Mouse (Mus musculus): ENCODE results near the gene Gm10961.
A peak's percentile ranks its signal among the peaks of the same experiment; 100 is the strongest.
"Not testable (repeated sequence)": the region's sequence is repeated elsewhere in the genome, so short reads cannot be mapped to it uniquely, and the experiment has no call there.

Gene Gm10961

DNA sequence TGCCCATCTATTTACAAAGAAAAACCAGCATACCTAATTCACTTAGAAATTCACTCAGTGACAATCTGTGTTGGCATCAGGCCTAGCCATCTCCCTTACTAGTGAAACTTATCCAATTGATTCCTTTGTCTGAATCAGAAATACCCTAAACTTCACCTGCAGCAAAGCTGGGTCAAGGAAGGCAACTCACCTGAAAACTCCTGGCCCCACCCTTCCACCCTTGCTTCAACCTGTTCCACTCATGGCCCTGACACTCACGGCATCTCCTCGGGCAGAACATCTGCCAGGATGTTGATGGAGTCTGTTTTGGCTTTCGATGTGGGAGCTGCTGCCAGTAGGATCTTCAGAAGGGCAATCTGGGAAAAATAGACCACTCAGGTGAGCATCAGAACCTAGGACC is 13.3 kb upstream of the Gm10961 start:
- no peak for DNase-seq (ENCODE audit: low read depth)

- no peak for DNase-seq (ENCODE audit: low read depth)
Observed at GRCm38 (mm10) chr3:107619911-107620310, 11.2 kb upstream of the Gm10961 start.

GRCm38 (mm10) chr3:107621286-107622075 is 9.6 kb upstream of the Gm10961 start:
- DNase-seq (ENCODE audit: low read depth), result no peak

DNA sequence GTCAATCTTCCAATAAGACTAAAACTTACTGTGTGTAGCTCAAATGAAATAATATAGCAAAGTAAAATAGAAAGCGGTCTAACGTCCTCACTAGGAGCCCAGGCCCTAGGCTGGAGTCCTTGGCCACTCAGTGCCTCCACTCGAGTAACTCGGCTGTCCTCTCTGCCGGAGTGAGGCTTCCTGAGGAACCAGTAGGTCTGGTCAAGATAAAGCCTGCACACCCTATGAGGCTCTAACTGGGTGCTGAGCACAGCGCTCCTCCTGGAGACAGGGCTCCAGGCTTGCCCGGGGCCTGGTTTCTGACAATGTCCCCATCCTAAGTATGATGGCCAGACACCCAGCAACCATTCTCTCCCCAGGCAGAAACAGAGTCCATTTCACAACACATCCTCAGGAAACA is 8.6 kb upstream of the Gm10961 start:
- DNase-seq (ENCODE audit: low read depth), result no peak

DNA sequence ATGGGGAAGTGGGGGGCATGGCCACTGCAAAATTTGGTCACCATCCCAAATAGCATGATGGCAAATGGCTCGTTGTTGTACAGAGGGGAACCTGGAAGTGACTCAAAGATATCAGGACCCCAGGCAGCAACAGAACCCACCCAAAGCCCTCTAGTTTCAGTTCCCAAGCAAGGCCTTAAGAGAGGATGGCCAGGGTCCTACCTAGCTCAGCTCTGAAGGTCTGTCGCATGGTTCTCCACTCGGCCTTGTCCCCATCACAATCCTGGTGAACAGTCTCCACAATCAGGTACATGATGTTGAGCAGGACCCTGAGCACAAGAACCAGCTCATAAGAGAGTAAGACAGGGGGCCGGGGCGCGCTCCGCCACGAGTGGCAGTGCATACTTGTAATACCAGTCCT is 6.7 kb upstream of the Gm10961 start:
- DNase-seq (ENCODE audit: low read depth), result no peak

GRCm38 (mm10) chr3:107625536-107625935 is 5.6 kb upstream of the Gm10961 start:
- no peak for DNase-seq (ENCODE audit: low read depth)

GRCm38 (mm10) chr3:107626751-107627150 is 4.4 kb upstream of the Gm10961 start:
- DNase-seq (ENCODE audit: low read depth), result no peak

GRCm38 (mm10) chr3:107627641-107628040 is 3.5 kb upstream of the Gm10961 start:
- DNase-seq (ENCODE audit: low read depth), result no peak

- DNase-seq (ENCODE audit: low read depth), result no peak
Observed at GRCm38 (mm10) chr3:107628551-107628950, 2.6 kb upstream of the Gm10961 start.

- DNase-seq (ENCODE audit: low read depth), result no peak
Observed at GRCm38 (mm10) chr3:107629411-107629810, 1.7 kb upstream of the Gm10961 start.

DNA sequence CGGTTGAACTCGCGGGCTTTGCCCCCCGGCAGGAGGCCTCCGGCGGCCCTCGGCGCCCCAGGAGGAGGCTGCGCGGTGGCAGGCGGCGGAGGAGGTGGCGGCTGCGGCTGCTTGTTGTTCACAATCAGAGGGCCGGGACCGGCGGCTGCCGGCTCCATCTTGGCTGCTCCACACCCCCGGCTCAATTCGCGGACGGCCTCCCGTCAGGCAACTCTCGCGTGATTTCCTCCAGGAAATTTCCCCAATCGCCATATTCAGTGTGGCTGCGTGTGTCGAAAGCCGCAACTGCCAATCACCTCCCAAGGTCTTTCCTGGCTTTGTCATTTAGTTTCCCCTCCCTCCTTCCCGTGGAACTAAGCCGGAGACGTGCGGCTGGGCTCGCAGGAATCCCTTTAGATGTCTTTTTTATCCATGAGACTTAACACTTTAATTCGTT is 419 bp downstream of the Gm10961 start, which contains the start of gene Strip1:
TSS of gene Strip1 (minus strand) at position 172 of the 436 bp plus-strand sequence.
- peak; percentile 97 for DNase-seq (ENCODE audit: low read depth)

DNA sequence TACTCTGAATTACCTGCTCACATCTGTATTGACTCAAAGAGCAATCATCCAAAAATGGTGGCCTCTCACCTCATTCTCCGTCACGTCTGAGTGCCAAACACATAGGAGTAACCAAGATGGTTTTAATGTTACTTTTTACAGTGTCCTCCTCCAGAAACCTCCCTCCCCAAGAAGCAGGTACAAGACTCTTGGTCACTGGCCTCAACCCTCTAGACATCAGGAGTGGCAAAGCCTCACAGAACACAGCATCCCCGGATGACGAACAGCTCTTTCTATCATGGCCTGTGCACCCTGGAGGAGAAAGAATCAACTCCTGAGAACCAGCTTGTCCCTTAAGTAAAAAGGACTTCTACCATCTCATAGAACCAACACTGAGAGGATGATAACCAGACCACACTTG is 1.7 kb downstream of the Gm10961 start:
- no peak for DNase-seq (ENCODE audit: low read depth)

DNA sequence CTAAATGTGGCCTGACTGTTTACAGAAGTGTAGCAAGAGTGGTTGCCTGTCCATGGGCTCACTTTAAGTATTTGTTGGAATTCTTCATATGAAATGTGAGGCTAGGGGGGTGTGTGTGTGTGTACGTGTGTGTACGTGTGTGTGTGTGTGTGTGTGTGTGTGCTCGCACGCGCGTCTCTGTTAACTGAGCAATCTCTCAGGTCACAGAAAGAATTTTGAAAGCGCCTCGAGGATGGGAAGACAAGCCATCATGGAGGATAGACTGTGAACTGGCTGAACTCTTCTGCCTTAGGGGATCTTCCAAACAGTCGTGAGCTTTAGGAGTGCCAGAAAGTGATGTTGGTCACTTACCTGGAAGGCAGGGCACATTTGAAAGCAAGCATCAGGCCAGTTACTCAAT is 2.8 kb downstream of the Gm10961 start:
- DNase-seq (ENCODE audit: low read depth), result no peak

- no peak for DNase-seq (ENCODE audit: low read depth)
Observed at GRCm38 (mm10) chr3:107635836-107636235, 4.7 kb downstream of the Gm10961 start.

GRCm38 (mm10) chr3:107636236-107636635 is 5.1 kb downstream of the Gm10961 start:
- DNase-seq (ENCODE audit: low read depth), result no peak

- no peak for DNase-seq (ENCODE audit: low read depth)
Observed at GRCm38 (mm10) chr3:107637606-107638172, 6.6 kb downstream of the Gm10961 start.

GRCm38 (mm10) chr3:107646947-107647346 is 15.8 kb downstream of the Gm10961 start:
- no peak for DNase-seq (ENCODE audit: low read depth)

DNA sequence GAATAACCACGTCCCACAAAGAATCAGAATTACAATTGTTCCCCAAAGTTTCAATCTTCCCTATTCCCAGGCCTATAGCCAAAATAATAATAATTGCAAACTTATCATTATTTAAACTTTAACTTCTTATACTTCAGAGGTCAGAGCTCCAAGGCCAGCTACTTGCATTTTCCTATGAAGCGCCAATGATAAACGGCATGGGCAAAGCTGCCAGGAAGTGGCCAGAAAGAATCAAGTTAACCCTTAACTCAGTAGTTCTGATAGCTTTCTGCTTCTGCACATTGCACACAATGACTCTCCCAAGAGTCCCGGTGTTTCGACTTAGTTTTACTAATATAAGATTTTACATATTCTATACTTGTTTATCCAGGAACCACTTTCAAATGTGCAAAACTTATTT is 19.2 kb downstream of the Gm10961 start:
- DNase-seq (ENCODE audit: low read depth), result not testable (repeated sequence)

DNA sequence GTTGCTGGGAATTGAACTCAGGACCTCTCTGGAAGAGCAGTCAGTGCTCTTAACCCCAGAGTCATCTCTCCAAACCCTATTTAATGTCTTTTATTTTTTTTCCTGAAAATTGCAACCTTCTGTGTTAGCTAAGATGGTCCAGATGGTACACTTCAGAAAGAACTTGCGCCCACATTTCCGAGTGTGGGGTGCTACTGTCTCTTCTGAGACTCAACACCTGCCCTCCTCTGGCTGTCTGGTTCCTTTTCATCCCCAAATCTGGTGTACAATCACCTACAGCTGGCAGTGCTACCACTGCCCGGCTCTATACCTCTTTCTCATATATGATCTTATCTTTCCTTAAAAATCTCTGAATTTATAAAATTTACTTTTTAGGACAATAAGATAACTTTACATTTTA is 21.8 kb downstream of the Gm10961 start:
- DNase-seq (ENCODE audit: low read depth), result no peak

DNA sequence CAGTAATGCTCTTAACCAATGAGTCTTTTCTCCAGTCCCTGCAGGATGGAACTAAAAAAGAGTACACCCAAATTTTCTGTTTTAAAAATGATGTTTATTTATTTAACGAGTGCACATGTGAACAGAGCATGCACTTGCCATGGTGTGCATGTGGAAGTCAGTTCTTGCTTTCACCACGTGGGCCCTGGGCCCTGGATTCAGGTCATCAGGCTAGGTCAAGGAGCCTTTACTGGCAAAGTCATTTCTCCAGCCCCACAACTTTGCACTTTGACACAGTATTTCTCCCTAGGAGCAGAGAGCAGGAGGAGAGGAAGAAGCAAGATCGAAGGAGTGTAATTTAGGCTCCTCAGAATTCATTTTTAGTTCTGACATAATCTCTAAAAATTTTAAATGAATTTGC is 23.7 kb downstream of the Gm10961 start:
- DNase-seq (ENCODE audit: low read depth), result no peak

GRCm38 (mm10) chr3:107655491-107655890 is 24.4 kb downstream of the Gm10961 start:
- no peak for DNase-seq (ENCODE audit: low read depth)

GRCm38 (mm10) chr3:107656151-107656550 is 25.0 kb downstream of the Gm10961 start:
- no peak for DNase-seq (ENCODE audit: low read depth)

- DNase-seq (ENCODE audit: low read depth), result no peak
Observed at GRCm38 (mm10) chr3:107656888-107657287, 25.8 kb downstream of the Gm10961 start.

- DNase-seq (ENCODE audit: low read depth), result peak; percentile 22
Observed at GRCm38 (mm10) chr3:107659000-107659399, 27.9 kb downstream of the Gm10961 start.
